Mouse (Mus musculus) mesoderm, embryonic 11.5 days (tissue): Measurements from ENCODE around the gene Aox2.
"Not testable (repeated sequence)": the region's sequence is repeated elsewhere in the genome, so short reads cannot be mapped to it uniquely, and the experiment has no call there.

ENCODE experiments used
- DNase-seq: peaks from one replicate; pipeline ENCODE4 v3.0.0-alpha.2; 2012; ENCODE audit warnings: low read depth, low spot score

The Aox2 gene

DNA sequence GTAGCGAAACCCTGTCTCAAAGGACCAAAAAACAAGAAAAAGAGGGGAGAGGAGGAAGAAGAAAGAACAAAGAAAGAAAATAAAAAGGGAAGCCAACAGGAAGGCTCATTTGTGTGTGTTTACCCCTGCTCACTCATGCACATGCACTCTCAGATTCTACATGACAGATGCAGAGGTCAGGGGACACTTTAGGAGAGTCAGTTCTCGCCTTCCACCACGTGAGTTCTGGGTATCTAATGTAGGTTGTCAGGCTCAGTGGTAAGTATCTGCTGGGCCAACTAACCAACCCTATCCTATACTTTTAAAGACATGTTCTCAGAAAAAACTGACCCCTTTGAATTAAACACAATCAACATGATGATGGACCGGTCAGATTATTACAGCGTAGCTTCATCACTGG is 66.4 kb downstream of the Aox2 start:
- no peak for DNase-seq

DNA sequence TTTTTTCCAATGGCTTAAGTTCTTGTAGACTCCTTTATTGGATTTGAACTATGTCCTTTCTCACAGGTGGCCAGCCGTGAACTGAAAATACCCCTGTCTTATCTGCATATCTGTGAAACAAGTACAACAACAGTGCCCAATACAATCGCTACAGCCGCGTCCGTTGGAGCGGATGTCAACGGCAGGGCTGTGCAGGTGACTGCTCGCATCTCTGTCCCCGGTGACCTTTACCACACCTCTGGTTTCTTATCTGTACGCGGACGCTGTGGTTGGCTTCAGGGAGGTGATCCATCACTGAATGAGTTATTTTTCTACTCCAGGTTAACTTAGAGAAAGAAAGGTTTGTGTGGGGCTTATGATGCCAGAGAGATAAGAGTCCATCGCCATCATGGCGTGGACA is 68.0 kb downstream of the Aox2 start:
- no peak for DNase-seq

DNA sequence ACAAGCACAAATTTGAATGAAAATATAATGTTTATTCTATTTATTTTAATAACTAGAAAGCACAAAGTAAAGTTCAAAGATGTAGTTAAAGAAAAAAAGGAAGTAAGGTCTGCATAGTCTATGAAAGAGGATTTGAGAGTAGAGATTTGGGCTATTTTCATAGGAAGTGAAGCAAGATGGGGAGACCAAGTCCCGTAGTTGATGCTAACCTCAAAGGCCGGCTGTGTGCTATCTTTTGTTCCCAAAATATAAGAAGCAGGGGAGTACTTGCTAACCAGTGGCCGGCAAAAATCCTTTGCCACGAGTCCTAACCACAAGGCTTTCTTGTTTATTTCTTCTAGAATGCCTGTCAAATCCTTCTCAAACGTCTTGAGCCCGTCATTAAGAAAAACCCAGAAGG is 70.6 kb downstream of the Aox2 start:
- DNase-seq: no peak

DNA sequence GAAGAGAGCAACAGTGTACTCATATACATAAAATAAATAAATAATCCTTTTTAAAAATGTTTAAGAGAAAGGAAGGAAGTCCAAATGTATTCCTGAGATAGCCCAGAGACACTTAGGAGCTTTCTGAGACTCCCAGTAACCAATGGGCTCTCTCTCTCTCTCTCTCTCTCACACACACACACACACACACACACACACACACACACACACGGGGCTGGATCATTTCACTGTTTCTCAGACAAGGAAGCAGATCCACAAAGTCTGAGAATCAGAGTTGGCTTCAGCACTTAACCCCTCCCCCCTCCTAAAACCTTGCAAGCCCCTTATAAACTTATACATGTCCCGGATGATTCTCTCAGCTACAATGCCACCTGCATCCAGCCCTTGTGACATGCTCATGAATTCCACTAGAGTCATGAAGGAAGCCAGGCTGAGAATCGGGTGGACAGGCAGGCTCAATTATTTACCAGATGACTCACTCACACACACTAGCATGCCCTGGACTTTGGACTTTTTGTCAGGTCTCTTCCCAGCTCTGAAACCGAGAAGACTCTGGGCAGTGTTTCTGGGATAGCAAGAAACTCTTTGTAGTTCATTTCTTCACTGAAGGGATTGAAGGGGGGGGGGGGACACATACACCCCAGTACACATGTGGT is 75.2 kb downstream of the Aox2 start:
- DNase-seq: no peak

DNA sequence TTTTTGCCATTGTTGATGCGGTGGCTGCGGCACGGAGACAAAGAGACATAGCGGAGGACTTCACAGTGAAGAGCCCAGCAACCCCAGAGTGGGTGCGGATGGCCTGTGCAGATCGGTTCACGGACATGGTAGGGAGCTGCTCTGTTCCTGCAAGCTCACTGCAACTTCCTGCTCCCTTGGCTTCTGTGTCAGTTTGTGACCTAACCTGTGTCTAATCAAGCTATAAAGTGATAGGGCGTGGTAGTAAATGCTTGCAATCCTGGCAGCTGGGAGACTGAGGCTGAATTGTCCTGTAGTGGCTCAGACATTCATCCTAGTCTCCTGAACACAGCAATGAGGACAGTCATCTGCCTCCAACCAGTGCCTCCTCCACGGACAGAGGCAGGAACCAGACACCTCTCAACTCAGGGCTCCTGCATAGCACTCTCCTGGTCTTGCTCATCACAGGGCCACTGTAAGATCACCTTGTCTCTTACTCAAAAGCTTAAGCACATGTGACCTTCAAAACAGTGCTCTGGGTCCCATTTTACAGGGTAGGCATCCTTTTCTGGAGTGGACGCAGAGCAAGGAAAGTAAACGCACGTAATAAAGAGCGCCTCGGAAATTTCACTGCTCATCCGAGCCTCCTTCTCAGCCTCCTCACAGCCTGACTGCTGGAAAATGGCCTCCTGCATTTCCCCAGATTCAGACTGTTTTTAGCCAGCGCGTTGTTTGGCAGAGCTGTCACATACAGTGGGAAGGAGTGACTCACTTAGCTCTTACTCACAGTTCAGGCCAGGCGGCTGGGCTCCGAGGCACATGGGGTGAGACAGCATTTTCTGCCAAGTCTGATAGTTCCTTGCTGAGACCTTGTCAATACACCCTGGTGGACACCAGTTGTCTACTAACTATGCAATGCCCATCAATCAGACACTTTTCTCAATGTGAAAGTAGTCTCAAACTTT is 81.1 kb downstream of the Aox2 start:
- DNase-seq: no peak

DNA sequence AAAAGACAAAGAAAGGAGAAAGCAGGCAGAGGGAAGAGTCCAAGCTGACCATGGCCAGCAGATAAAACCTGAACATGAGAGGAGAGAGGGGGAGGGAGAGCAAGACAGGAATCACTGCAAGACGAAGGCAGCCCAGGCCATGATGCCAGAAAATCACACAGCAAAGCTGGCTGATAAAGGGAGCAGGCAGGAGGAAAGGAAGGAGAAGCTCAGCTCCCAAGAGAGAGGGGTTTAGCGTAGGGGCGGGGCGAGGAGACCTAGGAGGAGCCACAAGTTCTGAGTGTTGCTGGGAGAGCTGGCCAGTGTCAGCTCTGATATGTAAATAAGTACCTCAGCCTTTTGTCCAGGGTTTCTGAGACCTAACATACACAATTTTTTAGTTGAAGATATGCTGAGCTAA is 84.2 kb downstream of the Aox2 start:
- no peak for DNase-seq

DNA sequence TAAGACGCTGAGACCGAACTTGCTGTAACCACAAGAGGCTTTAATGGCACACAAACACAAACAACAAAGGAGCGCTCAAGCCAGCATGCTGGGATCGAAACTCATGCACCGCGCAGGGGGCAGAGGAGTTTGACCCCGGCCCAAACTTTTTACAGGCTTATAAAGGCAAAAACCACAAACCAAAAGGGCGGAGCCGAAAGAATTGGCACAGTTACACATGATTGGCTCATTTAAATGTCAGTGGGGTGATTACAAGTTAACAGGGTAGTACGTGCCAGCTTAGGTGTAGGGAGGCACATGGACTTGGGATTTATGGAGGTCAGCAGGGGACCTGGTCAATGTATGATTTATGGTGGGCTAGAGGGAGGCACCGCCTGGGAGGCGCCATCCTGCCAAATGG is 86.4 kb downstream of the Aox2 start:
- DNase-seq: no peak

DNA sequence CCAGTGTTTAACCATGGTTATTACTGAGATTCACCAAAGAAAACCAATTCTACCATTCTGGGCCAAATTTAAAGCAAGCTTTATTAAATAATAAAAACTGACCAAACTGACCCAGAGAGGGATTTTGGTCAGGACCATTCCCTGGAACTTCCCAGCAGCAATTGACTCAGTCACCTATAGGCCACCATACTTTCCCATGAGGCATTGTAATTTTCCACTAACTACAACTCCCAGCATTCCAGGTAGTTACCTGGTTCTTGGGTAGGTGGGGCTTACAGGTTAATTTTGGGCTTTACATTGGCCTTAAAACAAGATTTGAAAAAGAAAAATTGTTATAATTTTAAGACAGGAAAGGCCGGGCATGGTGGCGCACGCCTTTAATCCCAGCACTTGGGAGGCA is 87.7 kb downstream of the Aox2 start:
- no peak for DNase-seq

DNA sequence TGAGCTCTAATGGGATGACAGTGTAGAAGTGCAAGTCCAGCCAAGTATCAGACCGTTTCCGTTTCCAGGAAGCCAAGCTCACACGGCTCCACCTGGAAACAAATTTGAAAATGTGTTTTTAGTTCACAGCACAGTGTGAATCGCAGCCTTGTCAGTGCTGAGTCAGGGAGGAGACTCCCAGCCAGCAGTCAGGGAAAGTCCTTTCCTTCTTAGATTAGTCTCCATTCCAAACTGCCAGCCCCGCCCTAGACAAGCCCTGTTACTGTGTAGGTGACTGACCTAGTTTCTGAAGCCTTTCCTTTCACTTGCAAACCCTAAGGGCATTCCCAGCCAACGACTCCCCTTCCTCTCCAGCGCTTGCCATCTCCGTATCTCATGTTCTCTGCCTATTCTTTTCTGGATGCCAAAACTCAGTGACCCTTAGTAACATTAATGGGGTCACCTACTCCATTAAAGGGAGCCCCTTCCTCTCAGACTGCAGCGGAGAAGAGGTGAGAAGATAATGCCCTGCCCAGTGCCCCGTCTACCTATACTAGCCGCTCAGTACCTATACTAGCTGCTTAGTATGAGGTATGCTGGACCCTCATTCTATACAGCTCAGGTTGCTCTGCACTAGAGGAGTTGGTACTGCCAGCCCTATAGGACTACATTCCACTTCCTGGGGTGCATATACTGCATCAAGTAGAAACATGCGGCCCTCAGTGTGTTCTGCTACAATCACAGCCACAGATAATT is 88.8 kb downstream of the Aox2 start:
- no peak for DNase-seq

DNA sequence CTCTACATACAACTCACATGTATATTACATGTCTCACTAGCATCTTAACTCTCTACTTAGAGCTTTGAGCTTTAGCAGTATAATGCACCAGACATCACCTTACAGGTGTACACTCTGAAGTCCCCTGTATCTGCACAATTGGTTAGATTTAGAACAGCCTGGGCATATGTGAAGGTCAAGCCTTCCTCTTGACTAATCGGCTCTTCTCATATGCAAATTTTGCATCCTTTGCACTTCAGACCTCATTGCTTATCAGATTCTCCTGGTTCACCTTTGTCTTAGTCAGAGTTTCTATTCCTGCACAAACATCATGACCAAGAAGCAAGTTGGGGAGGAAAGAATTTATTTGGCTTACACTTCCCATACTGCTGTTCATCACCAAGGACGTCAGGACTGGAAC is 91.6 kb downstream of the Aox2 start:
- DNase-seq: no peak

DNA sequence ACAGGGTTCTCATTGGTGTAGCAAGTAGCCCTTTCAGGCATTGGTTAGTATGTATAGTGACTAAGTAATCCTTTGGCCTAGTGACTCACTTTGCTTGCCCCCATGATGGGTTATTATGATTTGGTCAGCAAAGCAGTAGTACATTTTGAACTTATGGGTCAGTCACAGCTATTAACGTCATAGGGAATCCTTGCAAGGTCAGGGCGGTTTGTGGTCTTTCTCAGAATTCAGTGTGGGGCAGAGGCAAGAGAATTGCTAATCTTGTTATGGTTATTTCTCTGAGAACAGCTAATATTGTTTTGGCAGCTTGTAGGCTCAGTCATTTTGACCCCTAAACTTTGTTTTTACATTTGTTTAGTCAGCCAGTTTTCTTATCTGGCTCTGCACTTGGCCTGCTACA is 96.1 kb downstream of the Aox2 start:
- not testable (repeated sequence) for DNase-seq

DNA sequence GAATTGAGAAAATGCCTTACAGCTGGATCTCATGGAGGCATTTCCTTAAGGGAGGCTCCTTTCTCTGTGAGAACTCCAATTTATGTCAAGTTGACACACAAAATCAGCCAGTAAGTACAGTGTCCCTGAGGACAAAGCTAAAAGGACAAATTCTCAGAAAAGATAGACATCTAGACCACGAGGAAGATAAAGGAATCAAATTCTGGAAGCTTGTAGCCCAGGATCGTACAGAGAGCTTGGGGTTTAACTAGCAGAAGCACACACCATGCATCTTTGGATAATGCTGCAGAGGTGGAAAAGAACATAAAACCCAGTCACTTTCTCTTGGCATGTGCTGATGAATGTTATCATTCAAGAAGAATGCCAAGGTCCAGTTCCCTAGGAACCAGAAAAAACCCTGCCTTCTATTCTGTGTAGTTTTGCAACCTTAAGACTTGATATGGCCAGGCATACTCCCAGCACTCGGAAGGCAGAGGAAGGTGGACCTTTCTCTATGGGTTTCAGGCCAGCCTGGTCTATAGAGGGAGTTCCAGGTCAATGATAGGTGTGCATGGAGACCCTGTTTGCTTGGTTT is 97.5 kb downstream of the Aox2 start:
- no peak for DNase-seq

DNA sequence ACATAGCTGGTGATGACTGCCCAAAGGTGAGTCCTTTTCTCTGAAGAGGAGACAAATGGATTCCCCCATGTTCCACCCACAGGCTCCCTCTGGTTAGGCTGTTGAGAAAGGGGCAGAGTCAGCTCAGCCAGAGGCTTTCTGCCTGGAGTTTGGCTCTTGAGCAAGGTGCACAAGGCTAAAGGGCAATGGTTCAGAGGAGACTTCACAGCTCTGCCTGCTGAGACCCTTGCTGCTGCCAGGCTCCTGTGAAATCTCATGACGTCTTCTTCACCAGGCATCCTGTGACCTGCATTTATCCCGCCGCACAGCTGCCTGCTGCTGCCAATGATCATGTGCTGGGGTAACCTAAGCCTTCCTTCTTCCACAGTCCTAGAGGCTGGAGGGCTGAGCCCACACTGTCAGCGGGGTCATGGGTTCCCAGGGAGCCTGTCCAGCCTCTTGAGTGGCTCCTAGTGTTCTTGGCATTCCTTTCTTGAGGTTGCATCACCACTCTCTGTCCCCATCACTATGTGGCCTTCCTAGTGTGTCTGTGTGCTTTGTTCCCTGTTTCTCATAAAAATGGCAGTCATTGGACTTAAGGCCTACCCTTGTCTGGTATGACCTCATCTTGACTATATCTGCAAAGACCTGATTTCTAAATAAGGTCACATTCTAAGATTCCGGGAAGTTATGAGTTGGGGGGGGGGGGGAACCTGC is 104.6 kb downstream of the Aox2 start:
- no peak for DNase-seq

DNA sequence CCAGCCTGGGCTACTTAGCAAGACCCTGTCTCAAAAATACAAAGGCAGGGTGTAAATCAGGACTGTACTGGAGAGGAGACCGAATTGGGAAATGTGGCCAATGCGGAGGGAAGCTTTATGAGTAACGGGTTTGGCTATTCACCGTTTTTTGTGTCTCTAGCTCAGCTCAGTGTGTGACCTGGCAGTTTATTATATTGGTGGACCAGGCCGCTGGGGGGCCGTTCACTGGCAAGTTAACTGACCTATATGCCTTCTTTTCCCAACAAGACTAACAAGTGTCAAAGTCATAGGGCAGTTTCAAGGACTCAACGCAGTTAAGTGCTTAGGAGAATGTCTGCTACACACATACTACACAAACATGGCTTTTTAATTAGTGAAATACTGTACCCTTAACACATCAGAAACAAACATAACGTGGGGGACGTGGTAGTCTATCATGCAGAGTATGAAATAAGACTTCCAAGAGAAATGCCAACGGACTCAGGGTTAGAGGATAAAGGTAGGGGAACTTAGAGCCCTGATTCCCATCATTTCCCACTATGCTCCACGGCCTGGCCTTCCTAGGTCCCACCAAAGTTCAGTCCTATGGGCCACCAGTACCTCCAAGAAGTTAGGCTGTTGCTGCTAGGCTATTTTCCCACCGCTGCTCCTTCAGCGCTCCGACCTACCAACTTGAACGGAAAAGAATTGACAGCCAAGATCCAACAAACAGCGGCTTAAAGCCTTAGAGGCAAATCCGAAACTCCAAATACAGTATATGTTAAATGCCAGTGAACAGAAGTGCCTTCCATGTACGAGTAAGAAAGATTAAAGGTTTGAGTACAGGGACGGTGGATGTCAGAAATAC is 113.5 kb downstream of the Aox2 start:
- DNase-seq: no peak

DNA sequence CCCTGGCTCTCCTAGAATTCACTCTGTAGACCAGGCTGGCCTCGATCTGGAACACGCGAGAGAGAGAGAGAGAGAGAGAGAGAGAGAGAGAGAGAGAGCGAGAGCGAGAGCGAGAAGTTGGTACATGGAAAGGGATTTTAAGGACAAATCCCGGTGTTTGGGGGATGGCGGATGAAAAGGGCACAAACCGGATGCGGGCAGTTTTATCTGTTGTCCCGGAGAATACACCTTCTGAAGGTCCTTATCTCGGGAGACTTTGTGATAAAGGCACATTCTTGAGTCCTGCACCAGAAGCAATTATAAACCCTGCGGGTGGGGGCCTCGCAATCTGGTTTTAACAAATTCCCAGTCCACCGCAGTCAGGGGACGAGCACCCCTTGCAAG is 114.1 kb downstream of the Aox2 start:
- DNase-seq: peak; percentile 45

DNA sequence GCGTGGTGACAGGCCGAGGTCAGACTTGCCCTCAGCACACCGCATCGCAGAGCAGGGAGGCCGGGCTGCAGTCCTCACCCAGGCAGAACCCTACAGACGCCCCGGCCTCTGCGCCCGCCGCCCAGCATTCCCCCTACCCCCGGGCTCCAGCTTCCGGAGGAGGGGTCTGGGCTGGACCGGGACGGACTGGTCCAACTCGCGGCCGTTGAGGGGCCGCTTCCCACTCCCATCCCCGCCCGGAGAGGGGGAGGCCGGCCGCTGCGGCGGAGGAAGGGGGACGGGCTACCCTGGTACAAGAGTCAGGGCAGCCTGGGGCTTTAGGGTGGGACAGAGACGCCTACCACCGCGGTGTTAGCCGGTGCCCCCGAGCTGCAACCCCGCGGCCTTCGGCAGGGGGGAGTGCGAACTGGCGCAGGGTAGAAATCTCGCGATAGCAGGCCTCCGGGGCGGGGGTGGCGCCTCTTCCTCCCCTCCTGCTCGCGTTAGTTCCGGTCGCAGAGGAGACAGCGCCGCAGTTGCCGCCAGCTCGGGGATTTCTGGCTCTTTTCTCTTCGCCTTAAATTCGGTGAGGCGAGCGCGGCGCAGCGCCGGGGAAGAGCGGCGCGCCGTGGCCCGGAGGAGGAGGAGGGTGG is 114.6 kb downstream of the Aox2 start, which contains the start of gene Bzw1:
Bzw1 (plus strand) TSS at position 247 of the 632 bp plus-strand sequence.
- peak; percentile 95 for DNase-seq

DNA sequence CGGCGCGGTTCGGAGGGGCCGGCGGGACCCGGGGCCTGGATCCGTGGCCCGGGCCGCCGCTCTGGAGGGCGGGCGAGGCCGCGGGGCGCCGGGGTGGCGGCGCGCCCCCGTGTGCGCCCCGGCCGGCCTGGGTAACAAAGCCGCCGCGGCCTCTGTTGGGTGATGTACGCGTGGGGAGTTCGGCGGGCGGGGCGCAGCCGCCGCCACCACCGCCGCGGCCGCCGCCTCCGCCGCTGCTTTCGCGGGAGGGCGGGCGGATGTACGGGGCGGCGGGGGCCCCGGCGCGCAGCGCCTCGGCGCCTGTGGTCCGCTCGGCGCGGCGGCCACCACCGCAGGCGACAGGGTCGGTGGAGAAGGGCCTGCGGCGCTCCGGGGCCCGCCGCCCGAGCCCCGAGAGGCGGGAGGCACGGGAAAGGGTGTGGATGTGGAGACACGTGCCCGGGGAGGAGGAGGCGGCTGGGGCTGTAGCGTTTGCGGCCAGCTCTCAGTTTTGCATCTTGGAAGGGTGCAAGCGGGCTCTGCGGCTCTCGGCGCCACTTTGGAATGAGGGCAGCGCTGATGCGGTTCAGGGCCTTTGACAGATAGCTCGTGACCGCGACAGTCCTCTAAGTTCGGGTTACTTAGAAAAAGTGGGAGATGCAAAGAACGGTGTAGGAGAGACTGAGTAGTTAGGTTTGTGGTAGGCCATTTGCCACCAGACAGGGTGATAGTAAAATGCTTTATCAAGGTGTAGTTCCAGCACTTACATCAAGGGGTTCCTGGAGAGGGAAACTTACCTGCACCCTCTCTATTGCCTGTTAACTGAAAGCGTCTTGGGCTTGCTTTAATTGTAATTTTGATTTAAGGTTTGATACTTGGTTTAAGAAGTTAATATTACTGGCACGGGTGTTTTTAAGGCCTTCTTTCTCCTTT is 115.4 kb downstream of the Aox2 start:
- peak; percentile 46 for DNase-seq

DNA sequence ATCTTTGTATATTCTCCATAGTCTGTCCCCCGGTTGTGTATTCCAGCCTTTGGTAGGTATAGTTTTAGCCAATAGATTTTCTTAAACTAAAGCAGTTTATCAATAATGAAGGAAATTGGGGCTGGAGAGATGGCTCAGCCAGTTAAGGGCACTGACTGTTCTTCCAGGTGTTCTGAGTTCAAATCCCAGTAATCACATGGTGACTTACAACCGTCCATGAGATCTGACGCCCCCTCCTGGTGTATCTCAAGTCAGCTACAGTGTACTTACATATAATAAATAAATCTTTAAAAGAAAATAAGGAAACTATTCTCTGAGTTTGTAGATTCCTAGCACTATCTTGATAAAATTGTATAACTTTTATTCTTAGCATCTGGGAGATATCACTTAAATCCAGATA is 117.2 kb downstream of the Aox2 start:
- no peak for DNase-seq

DNA sequence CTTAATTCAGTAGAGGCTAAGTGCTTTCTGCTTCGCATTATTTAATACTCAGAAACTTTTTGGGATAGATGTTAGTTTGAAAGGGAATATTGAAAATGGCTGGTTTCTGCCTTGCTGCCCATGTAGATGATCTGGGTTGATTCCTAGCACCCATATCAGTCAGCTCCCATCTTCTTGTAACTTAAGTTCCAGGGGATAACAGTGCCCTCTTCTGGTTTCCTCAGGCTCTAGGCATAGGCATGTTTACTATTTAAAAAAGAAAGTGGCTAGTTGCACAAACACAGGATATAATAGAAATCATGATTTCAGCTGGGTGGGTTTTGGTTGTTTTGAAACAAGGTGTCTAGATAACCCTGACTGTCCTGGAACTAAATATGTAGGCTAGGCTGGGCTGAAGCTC is 118.1 kb downstream of the Aox2 start:
- no peak for DNase-seq
